Mouse (Mus musculus) hindbrain, embryonic 10.5 days (tissue): ENCODE measurements around the gene Skp1a. TPM values are rescaled to one million over a fixed set of nuclear protein-coding genes. Genes with fewer than 3 reads are reported as not detected.

Source experiments
- DNase-seq: peaks from one replicate; pipeline ENCODE4 v3.0.0-alpha.2; 2017; ENCODE audit warnings: low spot score
- H3K27ac ChIP-seq: fragments of 300-500 bp; sonication (generic); 2 replicates; pipeline ENCODE4 v1.5.1; 2016; ENCODE audit warnings: mild to moderate bottlenecking, moderate library complexity
- H3K27me3 ChIP-seq: fragments of 300-500 bp; sonication (generic); 2 replicates; pipeline ENCODE4 v1.6.1; 2016; ENCODE audit warnings: mild to moderate bottlenecking; ENCODE audit not compliant: poor library complexity, insufficient read depth, severe bottlenecking
- H3K36me3 ChIP-seq: fragments of 300-500 bp; sonication (generic); 2 replicates; pipeline ENCODE4 v1.6.1; 2016; ENCODE audit warnings: mild to moderate bottlenecking, moderate library complexity
- H3K4me1 ChIP-seq: fragments of 300-500 bp; sonication (generic); replicated peaks from 2 replicates; pipeline ENCODE4 v1.6.1; 2016; ENCODE audit warnings: mild to moderate bottlenecking
- H3K4me3 ChIP-seq: fragments of 300-500 bp; sonication (generic); 2 replicates; pipeline ENCODE4 v1.5.1; 2016; ENCODE audit warnings: mild to moderate bottlenecking, moderate library complexity
- H3K9me3 ChIP-seq: fragments of 300-500 bp; sonication (generic); 2 replicates; pipeline ENCODE4 v1.6.1; 2016; ENCODE audit warnings: mild to moderate bottlenecking, moderate library complexity
- WGBS: fragments of 180-500 bp; shearing (Covaris S2); methylation state at CpG from one replicate; pipeline ENCODE4 v1.1.7; 2016; 5-methylcytosine and 5-hydroxymethylcytosine counted together
- polyA plus RNA-seq: library from polyadenylated mRNA; unstranded; fragments of >200 nt; fragmentation: Nextera tagmentation; extraction: Ambion mirVana; gene quantifications from 2 replicates; pipeline ENCODE4 v1.2.1, GENCODE M21; 2016

Gene Skp1a
- polyA plus RNA-seq, 1 experiment from 2014 or later, result 976 TPM

GRCm38 (mm10) chr11:52275366-52275765 lies 43.6 kb downstream of the Skp1a start:
- H3K4me3 ChIP-seq, result no peak overlapping the region
- no peak overlapping the region for H3K27ac ChIP-seq
- no peaks in the 10 kb centered on the region for H3K9me3 ChIP-seq
- 89% methylated on average over 8 of the region's 8 CpGs for WGBS
- no peaks in the 10 kb centered on the region for H3K27me3 ChIP-seq
- H3K4me1 ChIP-seq, result peaks cover 21% of the 10 kb centered on the region
- peaks cover 26% of the 10 kb centered on the region for H3K36me3 ChIP-seq
- DNase-seq, result no peak

DNA sequence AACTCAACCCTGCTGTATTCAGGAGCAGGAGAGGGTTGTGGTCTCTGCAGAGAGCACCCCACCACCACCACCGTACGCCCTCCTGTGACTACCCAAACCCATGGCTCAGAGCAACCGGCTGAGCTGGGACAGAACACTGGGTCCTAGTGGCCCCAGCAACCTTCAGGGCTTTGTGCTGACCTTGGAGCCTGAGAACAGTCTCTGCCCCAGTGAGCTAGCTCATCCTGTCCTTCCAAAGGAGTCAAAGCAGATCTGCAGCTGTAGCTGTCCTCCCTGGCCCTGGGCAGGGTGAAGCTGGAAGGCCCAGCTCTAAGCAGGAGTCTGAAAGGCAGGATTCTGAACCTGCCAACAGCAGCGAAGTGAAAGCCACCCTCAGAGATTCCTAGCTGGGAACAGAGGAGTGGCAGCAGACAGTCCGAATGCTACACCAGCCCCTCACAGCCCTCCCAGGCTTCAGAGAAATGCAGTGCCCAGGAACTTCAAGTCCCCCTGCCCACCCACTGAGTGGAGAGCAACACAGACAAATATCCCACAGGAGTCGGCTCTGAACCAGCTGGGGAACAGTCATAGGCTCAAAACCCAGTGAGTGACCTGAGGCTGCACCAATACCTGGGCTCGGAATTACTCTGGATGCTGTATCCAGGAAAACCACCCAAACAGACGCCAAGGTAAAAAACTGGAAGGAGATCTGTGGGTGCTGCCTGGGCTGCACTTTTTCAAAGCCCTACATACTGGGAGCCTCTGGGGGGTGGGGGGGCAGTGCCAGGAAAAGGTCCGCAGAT lies 44.2 kb downstream of the Skp1a start:
- H3K27me3 ChIP-seq, result peaks cover 2% of the 10 kb centered on the region
- WGBS, result 81% methylated on average over 9 of the region's 9 CpGs
- no peak overlapping the region for H3K4me3 ChIP-seq

GRCm38 (mm10) chr11:52276961-52277391 lies 45.2 kb downstream of the Skp1a start:
- Histone ChIP-seq H3K27ac (no peak overlapping the region), H3K4me1 (peaks cover 29% of the 10 kb centered on the region), H3K27me3 (peaks cover 12% of the 10 kb centered on the region), H3K4me3 (no peak overlapping the region), H3K9me3 (no peaks in the 10 kb centered on the region), H3K36me3 (peaks cover 26% of the 10 kb centered on the region)
- WGBS, result 92% methylated on average over 8 of the region's 8 CpGs
- DNase-seq, result no peak

More for the DNA sequence above, 44.2 kb downstream of the Skp1a start:
- H3K9me3 ChIP-seq, result no peaks in the 10 kb centered on the region
- peaks cover 21% of the 10 kb centered on the region for H3K4me1 ChIP-seq
- no peak for DNase-seq
- H3K27ac ChIP-seq, result no peak overlapping the region
- H3K36me3 ChIP-seq, result peaks cover 26% of the 10 kb centered on the region

DNA sequence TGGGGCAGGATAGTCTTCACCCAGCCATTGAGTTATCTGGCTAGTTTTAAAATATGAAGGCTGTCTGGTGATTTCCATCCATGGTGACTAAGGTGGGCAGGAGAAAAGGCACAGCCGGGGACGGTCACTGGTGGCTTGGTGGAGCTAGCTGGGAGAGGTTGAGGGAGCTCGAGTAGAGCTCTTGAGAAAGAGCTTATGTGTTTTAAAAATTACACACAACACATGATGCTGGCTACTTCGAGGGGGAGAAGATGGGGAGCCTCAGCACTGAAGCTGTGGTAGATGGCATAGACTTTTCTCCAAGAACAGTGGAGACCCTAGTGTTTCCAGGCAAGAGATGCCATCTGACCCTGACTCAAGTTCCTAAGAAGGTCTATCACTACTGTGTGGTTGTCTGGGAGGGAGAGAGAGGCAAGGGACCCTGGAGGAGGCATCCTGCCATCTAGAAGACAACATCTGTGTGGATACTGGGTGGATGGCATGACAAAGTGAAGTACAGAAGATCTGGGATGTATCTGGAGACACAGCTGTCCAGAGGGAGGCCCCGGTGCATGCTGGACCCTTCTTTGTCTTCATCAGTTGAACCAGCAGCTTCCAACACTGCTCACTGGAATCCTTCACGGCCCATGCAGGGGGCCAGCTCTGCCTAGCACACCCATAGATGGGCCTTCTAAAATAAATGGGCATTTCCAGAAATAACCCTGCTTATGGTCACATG lies 45.8 kb downstream of the Skp1a start:
- DNase-seq, result no peak
- H3K27me3 ChIP-seq, result peaks cover 19% of the 10 kb centered on the region
- peaks cover 29% of the 10 kb centered on the region for H3K4me1 ChIP-seq
- no peaks in the 10 kb centered on the region for H3K9me3 ChIP-seq
- 91% methylated on average over 6 of the region's 6 CpGs for WGBS
- H3K36me3 ChIP-seq, result peaks cover 26% of the 10 kb centered on the region
- H3K4me3 ChIP-seq, result no peak overlapping the region
- H3K27ac ChIP-seq, result no peak overlapping the region

- WGBS, result 89% methylated on average over 3 of the region's 3 CpGs
- H3K36me3 ChIP-seq, result peaks cover 26% of the 10 kb centered on the region
- no peaks in the 10 kb centered on the region for H3K9me3 ChIP-seq
- no peak overlapping the region for H3K4me3 ChIP-seq
- DNase-seq, result no peak
- H3K4me1 ChIP-seq, result peaks cover 29% of the 10 kb centered on the region
- H3K27me3 ChIP-seq, result peaks cover 22% of the 10 kb centered on the region
- no peak overlapping the region for H3K27ac ChIP-seq
Observed at GRCm38 (mm10) chr11:52278164-52278563, 46.4 kb downstream of the Skp1a start.

- Histone ChIP-seq H3K9me3 (no peaks in the 10 kb centered on the region), H3K27ac (no peak overlapping the region), H3K4me1 (peaks cover 33% of the 10 kb centered on the region), H3K27me3 (peaks cover 30% of the 10 kb centered on the region), H3K4me3 (no peak overlapping the region), H3K36me3 (peaks cover 26% of the 10 kb centered on the region)
- no peak for DNase-seq
- 93% methylated on average over 6 of the region's 6 CpGs for WGBS
Observed at GRCm38 (mm10) chr11:52278991-52279390, 47.2 kb downstream of the Skp1a start.

DNA sequence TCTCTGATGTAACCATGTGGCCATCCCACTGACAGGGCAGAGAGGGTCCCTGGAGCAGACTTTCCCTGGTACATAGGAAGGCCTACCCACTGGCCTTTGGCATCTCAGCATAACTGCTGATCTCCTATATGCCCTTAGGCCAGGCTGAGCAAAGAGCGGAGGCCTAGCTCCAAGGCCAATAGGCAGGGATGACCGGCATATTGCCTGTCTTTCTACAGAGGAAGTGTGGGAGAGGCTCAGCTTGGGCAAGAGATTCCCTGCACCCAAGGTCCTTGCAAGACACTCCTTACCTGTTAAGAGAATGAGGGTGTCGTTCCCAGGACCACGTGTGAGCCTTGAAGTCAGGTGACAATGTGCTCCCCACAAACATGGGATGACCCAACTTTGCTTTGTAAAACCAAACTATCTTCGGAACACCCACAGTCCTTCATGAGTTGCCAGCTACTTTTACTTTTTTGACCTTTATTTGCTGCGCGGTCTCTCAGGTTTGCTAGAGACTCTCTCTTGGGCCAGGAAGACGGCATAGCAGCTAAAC lies 47.9 kb downstream of the Skp1a start:
- H3K4me3 ChIP-seq, result no peak overlapping the region
- peaks cover 40% of the 10 kb centered on the region for H3K4me1 ChIP-seq
- H3K9me3 ChIP-seq, result no peaks in the 10 kb centered on the region
- peaks cover 26% of the 10 kb centered on the region for H3K36me3 ChIP-seq
- 93% methylated on average over 8 of the region's 8 CpGs for WGBS
- no peak for DNase-seq
- H3K27me3 ChIP-seq, result peaks cover 36% of the 10 kb centered on the region
- no peak overlapping the region for H3K27ac ChIP-seq

GRCm38 (mm10) chr11:52280566-52281455 lies 49.0 kb downstream of the Skp1a start:
- peaks cover 48% of the 10 kb centered on the region for H3K27me3 ChIP-seq
- H3K4me3 ChIP-seq, result no peak overlapping the region
- DNase-seq, result no peak
- no peak overlapping the region for H3K27ac ChIP-seq
- H3K36me3 ChIP-seq, result peaks cover 26% of the 10 kb centered on the region
- H3K4me1 ChIP-seq, result peaks cover 45% of the 10 kb centered on the region
- H3K9me3 ChIP-seq, result no peaks in the 10 kb centered on the region
- 93% methylated on average over 11 of the region's 11 CpGs for WGBS

DNA sequence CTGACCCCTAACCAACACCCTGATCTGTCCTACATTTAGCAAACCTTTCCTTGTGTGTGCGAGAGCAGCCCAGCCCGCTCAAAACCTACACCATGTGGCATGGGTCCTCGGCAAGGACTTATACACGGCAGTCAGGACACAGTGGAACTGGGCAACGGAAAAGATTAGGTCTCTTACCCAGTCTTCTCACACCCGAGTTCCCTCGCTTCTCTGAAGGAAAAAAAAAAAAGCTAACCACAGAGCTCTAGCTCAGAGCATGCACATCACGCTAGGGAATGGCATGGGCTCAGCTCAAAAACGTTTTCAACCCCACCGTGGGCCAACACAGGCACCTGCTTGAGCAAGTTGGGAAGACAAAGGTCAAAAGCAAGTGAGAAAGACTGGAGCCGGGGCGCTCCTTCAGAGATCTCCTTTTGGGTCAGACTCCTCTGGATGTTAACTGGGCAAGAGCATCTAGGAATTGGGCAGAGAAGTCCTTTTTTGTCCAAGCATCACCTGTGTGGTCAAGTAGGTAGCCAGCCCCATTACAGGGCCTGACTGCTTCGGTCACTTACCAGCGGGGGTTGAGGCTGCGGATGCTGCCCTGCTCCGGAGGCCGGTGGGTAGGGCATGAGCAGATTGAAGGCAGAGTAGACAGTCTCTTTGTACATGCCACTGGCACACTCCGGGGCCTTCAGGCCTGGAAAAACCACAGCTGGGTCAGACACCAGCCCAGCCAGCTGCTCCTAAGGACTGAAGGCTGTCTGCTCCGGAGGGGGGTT lies 50.0 kb downstream of the Skp1a start:
- Histone ChIP-seq H3K36me3 (peaks cover 24% of the 10 kb centered on the region), H3K4me3 (peak overlapping the region; percentile 69), H3K9me3 (no peaks in the 10 kb centered on the region), H3K4me1 (peaks cover 50% of the 10 kb centered on the region), H3K27me3 (peaks cover 57% of the 10 kb centered on the region), H3K27ac (no peak overlapping the region)
- 71% methylated on average over 19 of the region's 19 CpGs for WGBS
- DNase-seq, result no peak

DNA sequence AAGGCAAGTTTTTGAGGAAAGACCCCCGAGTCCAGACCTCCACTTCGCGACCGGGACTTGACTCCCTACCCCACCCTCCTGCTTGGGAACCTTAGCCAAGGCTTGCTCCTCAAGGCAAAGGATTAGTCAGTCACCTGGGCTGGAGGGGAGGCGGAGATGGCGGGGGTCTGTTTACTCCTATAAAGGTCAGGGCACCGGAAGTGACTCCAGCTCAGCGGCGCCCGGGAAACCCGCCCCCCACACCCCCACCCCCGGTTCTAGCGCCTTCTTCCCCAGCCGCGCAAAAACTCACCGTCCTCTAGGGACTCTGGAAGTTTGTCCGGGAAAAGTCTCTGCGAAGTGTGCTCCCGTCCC lies 50.6 kb downstream of the Skp1a start:
- peak overlapping the region; percentile 84 for H3K27ac ChIP-seq
- no peak for DNase-seq
- under 1% methylated on average over 19 of the region's 19 CpGs for WGBS
- peak overlapping the region; percentile 69 for H3K4me3 ChIP-seq
- H3K4me1 ChIP-seq, result peaks cover 56% of the 10 kb centered on the region
- no peaks in the 10 kb centered on the region for H3K9me3 ChIP-seq
- peaks cover 63% of the 10 kb centered on the region for H3K27me3 ChIP-seq
- H3K36me3 ChIP-seq, result peaks cover 19% of the 10 kb centered on the region

- Histone ChIP-seq H3K9me3 (no peaks in the 10 kb centered on the region), H3K4me3 (peak within 1 kb of the TSS; percentile 69), H3K36me3 (peaks cover 13% of the 10 kb centered on the region), H3K27me3 (peaks cover 66% of the 10 kb centered on the region), H3K27ac (peak within 1 kb of the TSS; percentile 84), H3K4me1 (peaks cover 59% of the 10 kb centered on the region)
- peak; percentile 82 for DNase-seq
- under 1% methylated on average over 97 of the region's 97 CpGs for WGBS
Observed at GRCm38 (mm10) chr11:52282774-52283595, 51.2 kb downstream of the Skp1a start, which contains the start of gene Tcf7. Gene Tcf7, minus strand, starts transcription at chr11:52283014.
